ENCODE assay signal across 9 mouse cellular contexts in genomic region chr6:116005959-116006288, GRCm38 (mm10). TPM values are rescaled to one million over a fixed set of nuclear protein-coding genes. Genes with fewer than 3 reads are reported as not detected.
DNase-seq lines count a peak whose midpoint lies in the region; ATAC-seq and TF ChIP-seq lines count a peak whose summit lies in the region.
"Had no signal": no experiment of that assay in that cellular context is flagged by ENCODE, and none has a peak within 500 bp of the region (broad histone marks: within the 10 kb centered on the region; RNA-seq: fewer than 3 reads in every experiment).

No protein-coding gene starts in this region.

- 82% methylated on average over 4 of the region's 4 CpGs for WGBS in intestine, embryonic 14.5 days
- WGBS in intestine, postnatal 0 days: 92% methylated on average over 4 of the region's 4 CpGs
- WGBS in embryonic facial prominence, embryonic 13.5 days: 81% methylated on average over 4 of the region's 4 CpGs
- 88% methylated on average over 4 of the region's 4 CpGs for WGBS in limb, embryonic 11.5 days

- no peak overlapping the region for H3K4me3 ChIP-seq in intestine, embryonic 14.5 days (ENCODE audit: low read depth, low read length)
- H3K4me3 ChIP-seq in intestine, postnatal 0 days (ENCODE audit: low read depth, low read length): no peak overlapping the region
- no peak overlapping the region for H3K4me3 ChIP-seq in bone marrow macrophage, adult 2 months (ENCODE audit: insufficient read depth, low read length)
- no peak overlapping the region for H3K4me3 ChIP-seq in embryonic facial prominence, embryonic 13.5 days
- H3K4me3 ChIP-seq in limb, embryonic 11.5 days (ENCODE audit: low read depth, low read length): no peak overlapping the region

- peaks cover 9% of the 10 kb centered on the region for H3K4me1 ChIP-seq in intestine, embryonic 14.5 days (replicated peaks; ENCODE audit: control insufficient read depth, insufficient read depth, low read length)
- no peaks in the 10 kb centered on the region for H3K4me1 ChIP-seq in intestine, postnatal 0 days (replicated peaks; ENCODE audit: control insufficient read depth, insufficient read depth, low read length)
- H3K4me1 ChIP-seq in bone marrow macrophage, adult 2 months (ENCODE audit: control insufficient read depth, insufficient read depth, low read length): peaks cover 68% of the 10 kb centered on the region
- H3K4me1 ChIP-seq in embryonic facial prominence, embryonic 13.5 days: peaks cover 23% of the 10 kb centered on the region; the same call in 1 of the 2 replicates
- peaks cover 11% of the 10 kb centered on the region; the same call in 1 of the 2 replicates for H3K4me1 ChIP-seq in limb, embryonic 11.5 days (ENCODE audit: control insufficient read depth, insufficient read depth, low read length)

- no peak for TF ChIP-seq CTCF in intestine, postnatal 0 days (IDR thresholded peaks at IDR 0.05; ENCODE audit: low read depth)
- no peak for TF ChIP-seq CTCF in bone marrow macrophage, adult 2 months (IDR thresholded peaks at IDR 0.05; ENCODE audit: low read depth, low read length)

- no peaks in the 10 kb centered on the region for H3K9me3 ChIP-seq in intestine, embryonic 14.5 days (ENCODE audit: control insufficient read depth, low read length)
- H3K9me3 ChIP-seq in intestine, postnatal 0 days (ENCODE audit: control insufficient read depth): no peaks in the 10 kb centered on the region
- H3K9me3 ChIP-seq in embryonic facial prominence, embryonic 13.5 days: no peaks in the 10 kb centered on the region
- H3K9me3 ChIP-seq in limb, embryonic 11.5 days (ENCODE audit: control insufficient read depth, low read length): no peaks in the 10 kb centered on the region

- no peak overlapping the region for H3K4me2 ChIP-seq in intestine, embryonic 14.5 days (ENCODE audit: low read length)
- no peak overlapping the region for H3K4me2 ChIP-seq in intestine, postnatal 0 days (replicated peaks; ENCODE audit: low read depth)
- H3K4me2 ChIP-seq in embryonic facial prominence, embryonic 13.5 days: no peak overlapping the region
- H3K4me2 ChIP-seq in limb, embryonic 11.5 days (ENCODE audit: low read depth, severe bottlenecking): no peak overlapping the region
- H3K4me2 ChIP-seq: midbrain, embryonic 11.5 days had no signal

- ATAC-seq in intestine, embryonic 14.5 days (replicated peaks; ENCODE audit: low FRiP score, low TSS enrichment, low read depth): no peak
- no peak for ATAC-seq in intestine, postnatal 0 days
- no peak for ATAC-seq in embryonic facial prominence, embryonic 13.5 days (ENCODE audit: insufficient number of reproducible peaks, insufficient read depth, low FRiP score, low TSS enrichment, low read depth)
- ATAC-seq in limb, embryonic 11.5 days (ENCODE audit: insufficient number of reproducible peaks, low FRiP score, low TSS enrichment, low read depth): no peak

- DNase-seq in intestine, embryonic 14.5 days (ENCODE audit: low spot score): no peak
- no peak for DNase-seq in limb, embryonic 11.5 days (ENCODE audit: low spot score)
- DNase-seq in adrenal gland, adult 2 months: no peak
- no peak for DNase-seq in frontal cortex, postnatal 25 days (ENCODE audit: low spot score in 2 of 2)
- DNase-seq: thymus, adult 18-20 months had no signal

- no peak overlapping the region for H3K9ac ChIP-seq in intestine, embryonic 14.5 days (ENCODE audit: low read length)
- no peak overlapping the region for H3K9ac ChIP-seq in intestine, postnatal 0 days (ENCODE audit: low read depth, low read length)
- no peak overlapping the region for H3K9ac ChIP-seq in embryonic facial prominence, embryonic 13.5 days
- H3K9ac ChIP-seq in limb, embryonic 11.5 days (ENCODE audit: low read length): no peak overlapping the region

- no peaks in the 10 kb centered on the region for H3K27me3 ChIP-seq in intestine, embryonic 14.5 days (replicated peaks; ENCODE audit: control insufficient read depth, insufficient read depth, low read length)
- no peaks in the 10 kb centered on the region for H3K27me3 ChIP-seq in intestine, postnatal 0 days (replicated peaks; ENCODE audit: control insufficient read depth, insufficient read depth, low read length)
- peaks cover 12% of the 10 kb centered on the region for H3K27me3 ChIP-seq in embryonic facial prominence, embryonic 13.5 days
- no peaks in the 10 kb centered on the region for H3K27me3 ChIP-seq in limb, embryonic 11.5 days (ENCODE audit: control insufficient read depth, insufficient read depth, low read length)

- H3K27ac ChIP-seq in intestine, embryonic 14.5 days (ENCODE audit: low read depth): peak overlapping the region; percentile 27; the same call in 1 of the 2 replicates
- H3K27ac ChIP-seq in intestine, postnatal 0 days (ENCODE audit: low read depth, low read length): no peak overlapping the region
- peak overlapping the region; percentile 96; the same call in 1 of the 2 replicates for H3K27ac ChIP-seq in bone marrow macrophage, adult 2 months (ENCODE audit: insufficient read depth, low read depth, low read length)
- H3K27ac ChIP-seq in embryonic facial prominence, embryonic 13.5 days: peak overlapping the region; percentile 57; the same call in 1 of the 2 replicates
- peak overlapping the region; percentile 45 for H3K27ac ChIP-seq in limb, embryonic 11.5 days (replicated peaks; ENCODE audit: low read depth, low read length)

- H3K36me3 ChIP-seq in intestine, embryonic 14.5 days (ENCODE audit: control insufficient read depth, insufficient read depth, low read length): no peaks in the 10 kb centered on the region
- no peaks in the 10 kb centered on the region for H3K36me3 ChIP-seq in intestine, postnatal 0 days (ENCODE audit: control insufficient read depth, insufficient read depth)
- H3K36me3 ChIP-seq in embryonic facial prominence, embryonic 13.5 days: no peaks in the 10 kb centered on the region
- H3K36me3 ChIP-seq in limb, embryonic 11.5 days (ENCODE audit: control insufficient read depth, insufficient read depth, low read length): no peaks in the 10 kb centered on the region

- no peak for TF ChIP-seq POLR2A in bone marrow macrophage, adult 2 months (IDR thresholded peaks at IDR 0.05; ENCODE audit: borderline replicate concordance, low read depth, low read length)

RNA-seq across cellular contexts. Expression of gene Plxnd1, which starts 11.1 kb away (rescaled TPM):
- polyA plus RNA-seq in intestine, embryonic 14.5 days (2014; fragmentation: Nextera tagmentation; extraction: Ambion mirVana): 39.7 and 46.5 TPM in 2 replicates
- polyA plus RNA-seq in intestine, postnatal 0 days (2015; fragmentation: Nextera tagmentation; extraction: Ambion mirVana): 8.2 and 9.6 TPM in 2 replicates
- 205 and 222 TPM in 2 replicates for polyA plus RNA-seq in bone marrow macrophage, adult 2 months (2012; ENCODE audit: insufficient read depth, insufficient read length, missing spikeins)
- 25.2 and 40.3 TPM in 2 replicates for polyA plus RNA-seq in embryonic facial prominence, embryonic 13.5 days (2015; fragmentation: Nextera tagmentation; extraction: Ambion mirVana)
- polyA plus RNA-seq in limb, embryonic 11.5 days (2014; fragmentation: Nextera tagmentation; extraction: Ambion mirVana): 19.6 and 26.5 TPM in 2 replicates
- 100 to 1,000 TPM; 168 to 181 TPM for total RNA-seq in adrenal gland, adult 2 months (2021)
- 279 and 288 TPM in 2 replicates for polyA plus RNA-seq in adrenal gland, adult 2 months (2012; rRNA removed)
